Mouse (Mus musculus): ENCODE results near the gene Clns1a. TPM values are rescaled to one million over a fixed set of nuclear protein-coding genes. Genes with fewer than 3 reads are reported as not detected.

The Clns1a gene
- polyA plus RNA-seq, 1 experiment from 2014 or later = 179 TPM

GRCm38 (mm10) chr7:97733606-97734005 is 37.2 kb downstream of the Clns1a start:
- Histone ChIP-seq H3K4me3 (ENCODE audit: low read depth, low read length) (no peak overlapping the region), H3K27me3 (ENCODE audit: control insufficient read depth, insufficient read depth, low read length) (no peaks in the 10 kb centered on the region), H3K27ac (ENCODE audit: low read length) (no peak overlapping the region), H3K9me3 (ENCODE audit: control insufficient read depth, low read depth, low read length) (no peaks in the 10 kb centered on the region), H3K9ac (replicated peaks; ENCODE audit: low read depth, low read length) (no peak overlapping the region), H3K36me3 (ENCODE audit: control insufficient read depth, insufficient read depth, low read length) (no peaks in the 10 kb centered on the region), H3K4me2 (replicated peaks; ENCODE audit: low read depth, low read length) (no peak overlapping the region), H3K4me1 (ENCODE audit: control insufficient read depth, insufficient read depth, low read length) (peaks cover 8% of the 10 kb centered on the region)
- no peak for ATAC-seq (ENCODE audit: insufficient number of reproducible peaks, insufficient read depth, low FRiP score, low read depth)
- WGBS = 89% methylated on average over 5 of the region's 5 CpGs

GRCm38 (mm10) chr7:97735021-97735420 is 38.6 kb downstream of the Clns1a start:
- Histone ChIP-seq H3K27me3 (ENCODE audit: control insufficient read depth, insufficient read depth, low read length) (no peaks in the 10 kb centered on the region), H3K4me3 (ENCODE audit: low read depth, low read length) (no peak overlapping the region), H3K4me1 (ENCODE audit: control insufficient read depth, insufficient read depth, low read length) (peaks cover 8% of the 10 kb centered on the region), H3K27ac (ENCODE audit: low read length) (no peak overlapping the region), H3K9me3 (ENCODE audit: control insufficient read depth, low read depth, low read length) (no peaks in the 10 kb centered on the region), H3K36me3 (ENCODE audit: control insufficient read depth, insufficient read depth, low read length) (no peaks in the 10 kb centered on the region), H3K9ac (replicated peaks; ENCODE audit: low read depth, low read length) (no peak overlapping the region), H3K4me2 (replicated peaks; ENCODE audit: low read depth, low read length) (no peak overlapping the region)
- WGBS = 85% methylated on average over 8 of the region's 8 CpGs
- no peak for ATAC-seq (ENCODE audit: insufficient number of reproducible peaks, insufficient read depth, low FRiP score, low read depth)

- Histone ChIP-seq H3K4me2 (replicated peaks; ENCODE audit: low read depth, low read length) (no peak overlapping the region), H3K9me3 (ENCODE audit: control insufficient read depth, low read depth, low read length) (no peaks in the 10 kb centered on the region), H3K4me1 (ENCODE audit: control insufficient read depth, insufficient read depth, low read length) (peaks cover 10% of the 10 kb centered on the region; the same call in 1 of the 2 replicates), H3K9ac (replicated peaks; ENCODE audit: low read depth, low read length) (no peak overlapping the region), H3K27ac (ENCODE audit: low read length) (no peak overlapping the region), H3K36me3 (ENCODE audit: control insufficient read depth, insufficient read depth, low read length) (no peaks in the 10 kb centered on the region), H3K4me3 (ENCODE audit: low read depth, low read length) (no peak overlapping the region), H3K27me3 (ENCODE audit: control insufficient read depth, insufficient read depth, low read length) (no peaks in the 10 kb centered on the region)
- ATAC-seq (ENCODE audit: insufficient number of reproducible peaks, insufficient read depth, low FRiP score, low read depth) = no peak
- 54% methylated on average over 4 of the region's 4 CpGs for WGBS
Measured at GRCm38 (mm10) chr7:97735886-97736420, 39.5 kb downstream of the Clns1a start.

- Histone ChIP-seq H3K4me1 (ENCODE audit: control insufficient read depth, insufficient read depth, low read length) (peaks cover 10% of the 10 kb centered on the region; the same call in 1 of the 2 replicates), H3K27me3 (ENCODE audit: control insufficient read depth, insufficient read depth, low read length) (no peaks in the 10 kb centered on the region), H3K4me3 (ENCODE audit: low read depth, low read length) (peak overlapping the region; percentile 51), H3K9ac (replicated peaks; ENCODE audit: low read depth, low read length) (peak overlapping the region; percentile 52), H3K9me3 (ENCODE audit: control insufficient read depth, low read depth, low read length) (no peaks in the 10 kb centered on the region), H3K4me2 (replicated peaks; ENCODE audit: low read depth, low read length) (peak overlapping the region; percentile 94), H3K27ac (ENCODE audit: low read length) (no peak overlapping the region), H3K36me3 (ENCODE audit: control insufficient read depth, insufficient read depth, low read length) (no peaks in the 10 kb centered on the region)
- WGBS = 11% methylated on average over 12 of the region's 12 CpGs
- no peak for ATAC-seq (ENCODE audit: insufficient number of reproducible peaks, insufficient read depth, low FRiP score, low read depth)
Measured at GRCm38 (mm10) chr7:97737256-97737637, 40.8 kb downstream of the Clns1a start.

- H3K27ac ChIP-seq (ENCODE audit: low read length) = no peak within 1 kb of the TSS
- peaks cover 10% of the 10 kb centered on the region; the same call in 1 of the 2 replicates for H3K4me1 ChIP-seq (ENCODE audit: control insufficient read depth, insufficient read depth, low read length)
- H3K9ac ChIP-seq (replicated peaks; ENCODE audit: low read depth, low read length) = peak within 1 kb of the TSS; percentile 52
- H3K4me3 ChIP-seq (ENCODE audit: low read depth, low read length) = peak within 1 kb of the TSS; percentile 51
- peak; percentile 98 for ATAC-seq (ENCODE audit: insufficient number of reproducible peaks, insufficient read depth, low FRiP score, low read depth)
- no peaks in the 10 kb centered on the region for H3K36me3 ChIP-seq (ENCODE audit: control insufficient read depth, insufficient read depth, low read length)
- H3K4me2 ChIP-seq (replicated peaks; ENCODE audit: low read depth, low read length) = peak within 1 kb of the TSS; percentile 94
- H3K9me3 ChIP-seq (ENCODE audit: control insufficient read depth, low read depth, low read length) = no peaks in the 10 kb centered on the region
- WGBS = under 1% methylated on average over 60 of the region's 64 CpGs
- no peaks in the 10 kb centered on the region for H3K27me3 ChIP-seq (ENCODE audit: control insufficient read depth, insufficient read depth, low read length)
Measured at GRCm38 (mm10) chr7:97737638-97738456, 41.4 kb downstream of the Clns1a start, which contains the start of gene Aqp11. Aqp11 (minus strand) TSS chr7:97738289.

GRCm38 (mm10) chr7:97740948-97741347 is 44.5 kb downstream of the Clns1a start:
- Histone ChIP-seq H3K27me3 (ENCODE audit: control insufficient read depth, insufficient read depth, low read length) (no peaks in the 10 kb centered on the region), H3K4me2 (replicated peaks; ENCODE audit: low read depth, low read length) (no peak overlapping the region), H3K4me3 (ENCODE audit: low read depth, low read length) (no peak overlapping the region), H3K27ac (ENCODE audit: low read length) (no peak overlapping the region), H3K36me3 (ENCODE audit: control insufficient read depth, insufficient read depth, low read length) (no peaks in the 10 kb centered on the region), H3K4me1 (ENCODE audit: control insufficient read depth, insufficient read depth, low read length) (peaks cover 10% of the 10 kb centered on the region; the same call in 1 of the 2 replicates), H3K9ac (replicated peaks; ENCODE audit: low read depth, low read length) (no peak overlapping the region), H3K9me3 (ENCODE audit: control insufficient read depth, low read depth, low read length) (no peaks in the 10 kb centered on the region)
- 52% methylated on average over 10 of the region's 10 CpGs for WGBS
- no peak for ATAC-seq (ENCODE audit: insufficient number of reproducible peaks, insufficient read depth, low FRiP score, low read depth)

GRCm38 (mm10) chr7:97741756-97742291 is 45.4 kb downstream of the Clns1a start:
- Histone ChIP-seq H3K9me3 (ENCODE audit: control insufficient read depth, low read depth, low read length) (no peaks in the 10 kb centered on the region), H3K27ac (ENCODE audit: low read length) (no peak overlapping the region), H3K4me2 (replicated peaks; ENCODE audit: low read depth, low read length) (no peak overlapping the region), H3K4me3 (ENCODE audit: low read depth, low read length) (no peak overlapping the region), H3K4me1 (ENCODE audit: control insufficient read depth, insufficient read depth, low read length) (peaks cover 10% of the 10 kb centered on the region; the same call in 1 of the 2 replicates), H3K36me3 (ENCODE audit: control insufficient read depth, insufficient read depth, low read length) (no peaks in the 10 kb centered on the region), H3K9ac (replicated peaks; ENCODE audit: low read depth, low read length) (no peak overlapping the region), H3K27me3 (ENCODE audit: control insufficient read depth, insufficient read depth, low read length) (no peaks in the 10 kb centered on the region)
- 17% methylated on average over 1 of the region's 1 CpGs for WGBS
- no peak for ATAC-seq (ENCODE audit: insufficient number of reproducible peaks, insufficient read depth, low FRiP score, low read depth)

- no peak overlapping the region for H3K9ac ChIP-seq (replicated peaks; ENCODE audit: low read depth, low read length)
- H3K4me3 ChIP-seq (ENCODE audit: low read depth, low read length) = no peak overlapping the region
- no peaks in the 10 kb centered on the region for H3K27me3 ChIP-seq (ENCODE audit: control insufficient read depth, insufficient read depth, low read length)
- no peak for ATAC-seq (ENCODE audit: insufficient number of reproducible peaks, insufficient read depth, low FRiP score, low read depth)
- H3K4me2 ChIP-seq (replicated peaks; ENCODE audit: low read depth, low read length) = no peak overlapping the region
- 22% methylated on average over 3 of the region's 3 CpGs for WGBS
- no peaks in the 10 kb centered on the region for H3K9me3 ChIP-seq (ENCODE audit: control insufficient read depth, low read depth, low read length)
- no peak overlapping the region for H3K27ac ChIP-seq (ENCODE audit: low read length)
- 0 out of 2 replicates have a peak, but pooled peaks cover 3% of the 10 kb centered on the region for H3K4me1 ChIP-seq (ENCODE audit: control insufficient read depth, insufficient read depth, low read length)
- H3K36me3 ChIP-seq (ENCODE audit: control insufficient read depth, insufficient read depth, low read length) = no peaks in the 10 kb centered on the region
Measured at GRCm38 (mm10) chr7:97745299-97745698, 48.9 kb downstream of the Clns1a start.

All from stomach, embryonic 14.5 days (tissue).